Mouse (Mus musculus) adrenal gland, postnatal 25 days (tissue): ENCODE results near the gene Nlrp9a. TPM values are rescaled to one million over a fixed set of nuclear protein-coding genes. Genes with fewer than 3 reads are reported as not detected.
"Not testable (repeated sequence)": the region's sequence is repeated elsewhere in the genome, so short reads cannot be mapped to it uniquely, and the experiment has no call there.

Experiments
- DNase-seq: peaks from one replicate; pipeline ENCODE4 v3.0.0; 2021; ENCODE audit warnings: mixed read lengths
- long read RNA-seq: library from polyadenylated mRNA; stranded (forward); transcript quantifications from one replicate; pipeline ENCODE4 v2.0.0, GENCODE M21; 2021
- microRNA-seq, 2 experiments: library from miRNA; unstranded; fragments of <30 nt; microRNA quantifications; one replicate each; pipeline ENCODE4 v1.2.0; 2021
- total RNA-seq: library from RNA; stranded (reverse); gene quantifications from 2 replicates; pipeline ENCODE4 v1.2.3, GENCODE M21; 2021

Nlrp9a gene
- total RNA-seq = not detected in 2 replicates
- long read RNA-seq = 0 reads

DNA sequence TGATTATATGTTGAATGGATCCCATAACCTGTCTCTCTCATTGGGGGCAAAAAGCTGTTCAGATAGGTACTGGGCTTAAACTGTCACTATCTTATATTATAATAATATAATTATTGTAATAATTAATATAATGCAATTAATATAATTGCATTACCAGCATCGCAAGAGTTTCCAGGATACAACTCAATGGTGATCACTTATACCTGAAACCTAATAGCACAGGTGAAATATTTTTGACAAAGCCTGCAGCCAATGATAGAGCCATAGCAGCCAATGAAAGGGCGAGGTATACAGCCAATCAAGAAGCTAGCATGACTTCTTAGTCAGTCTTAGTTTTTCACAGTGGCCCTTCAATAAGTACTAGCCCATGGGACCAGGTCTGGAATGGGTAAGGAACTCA, at the start of gene Nlrp9a:
TSS of gene Nlrp9a (plus strand) at position 301 of the 400 bp plus-strand sequence.
- DNase-seq = not testable (repeated sequence)

DNA sequence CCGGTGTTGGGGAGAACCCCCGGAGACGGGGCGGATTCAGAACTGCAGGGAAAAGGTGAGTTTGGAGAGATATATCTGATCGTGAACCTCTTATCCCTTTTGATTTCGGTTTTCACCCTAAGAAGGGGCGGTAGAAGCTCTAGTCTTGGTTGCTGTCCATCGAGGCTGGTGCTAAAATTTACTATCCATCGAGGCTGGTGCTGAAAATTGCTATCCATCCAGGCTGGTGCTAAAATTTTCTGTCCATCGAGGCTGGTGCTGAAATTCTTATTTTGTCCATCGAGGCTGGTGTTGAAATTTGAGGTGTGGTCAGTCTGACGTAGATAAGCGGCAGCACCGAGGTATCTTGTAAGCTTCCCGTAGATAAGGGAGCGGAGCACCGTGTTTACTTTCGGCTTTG, 45.3 kb upstream of the Nlrp9a start:
- DNase-seq = not testable (repeated sequence)

DNA sequence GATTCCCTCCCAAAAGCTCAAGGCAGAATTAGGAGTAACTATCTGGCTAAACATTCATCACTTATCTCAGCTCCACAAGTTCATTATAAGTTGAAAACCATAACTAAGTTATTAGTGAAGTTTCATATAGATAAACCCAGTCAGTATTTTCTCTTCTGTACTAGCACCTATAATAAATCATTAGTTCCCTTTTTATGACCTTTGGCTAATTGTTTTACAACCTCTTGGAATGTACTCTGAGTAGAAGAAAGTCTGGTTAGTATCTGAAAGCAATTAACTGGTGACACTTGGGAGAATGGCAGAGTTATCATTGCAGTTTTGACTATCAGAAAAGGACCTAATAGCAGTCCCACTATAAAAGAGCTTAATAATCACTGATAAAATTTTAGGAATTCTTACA, 54.3 kb downstream of the Nlrp9a start:
- DNase-seq = no peak

DNA sequence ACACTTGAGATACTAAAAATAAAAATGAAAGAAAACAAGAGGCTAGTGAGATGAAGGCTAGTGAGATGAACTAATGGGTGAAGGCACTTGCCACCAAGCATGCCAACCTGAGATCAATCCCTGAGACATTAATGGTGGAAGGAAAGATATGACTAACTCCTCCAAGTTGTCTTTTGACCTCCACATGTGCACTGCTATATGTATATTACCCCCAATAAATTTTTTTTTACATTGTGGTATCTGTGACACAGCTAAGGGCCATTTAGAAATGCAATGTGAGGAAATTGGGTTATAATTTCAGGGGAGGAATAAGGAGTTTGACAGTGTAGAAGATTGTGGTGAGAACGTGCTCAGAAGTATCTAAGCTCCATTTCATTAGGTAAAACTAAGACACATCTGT, 55.0 kb downstream of the Nlrp9a start:
- no peak for DNase-seq

DNA sequence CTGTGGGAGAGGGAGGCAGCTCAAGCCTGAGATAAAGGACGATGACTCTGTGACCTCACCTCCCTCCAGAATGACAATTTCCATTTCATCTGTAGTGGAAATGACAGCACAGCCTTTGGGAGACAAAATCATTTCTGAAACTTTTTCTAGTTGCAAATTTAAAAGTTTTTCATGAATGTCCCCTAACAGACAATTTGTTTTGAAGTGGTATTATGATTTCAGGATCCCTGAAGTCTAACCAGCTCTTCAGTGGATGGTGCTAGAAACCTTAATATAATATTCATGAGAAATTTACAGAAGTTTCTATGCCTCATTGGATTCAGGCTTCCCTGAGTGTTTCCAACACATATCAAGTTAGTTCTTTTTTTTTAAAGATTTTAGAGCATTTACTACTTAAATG, 83.5 kb downstream of the Nlrp9a start, which contains the start of gene Vmn1r185:
TSS of gene Vmn1r185 (minus strand) at position 101 of the 400 bp plus-strand sequence.
- not testable (repeated sequence) for DNase-seq

Small RNA genes lying within 50 kb of the gene (microRNA-seq; reads per million reads assigned to microRNA genes)
- gene Gm25947 = 0 reads per million in 2 experiments

Other genes starting within 250 kb of the Nlrp9a start
- gene Cyp2a4, start 227.9 kb upstream of the Nlrp9a start, total RNA-seq = 4.4 TPM in 1 of 2 replicates, not detected in the other
- not detected in 2 replicates for gene Nlrp9c, start 131.3 kb upstream of the Nlrp9a start, total RNA-seq
- gene Nlrp4a, start 99.9 kb upstream of the Nlrp9a start, total RNA-seq = not detected in 2 replicates
- not detected in 2 replicates for gene Vmn1r185, start 83.4 kb downstream of the Nlrp9a start, total RNA-seq
- gene Cyp2b23, start 151.4 kb downstream of the Nlrp9a start, total RNA-seq = not detected in 2 replicates
- gene Cyp2b19, start 222.1 kb downstream of the Nlrp9a start, total RNA-seq = not detected in 2 replicates